Mouse (Mus musculus) CH12.LX (cell line): Measurements from ENCODE around the gene Phlda1. TPM values are rescaled to one million over a fixed set of nuclear protein-coding genes. Genes with fewer than 3 reads are reported as not detected.

Experiments used
- DNase-seq: peaks from one replicate; pipeline ENCODE4 v3.0.0-alpha.2; 2013; ENCODE audit errors: extremely low read depth
- H3K27ac ChIP-seq: 2 replicates; pipeline ENCODE4 v1.5.1; 2012; ENCODE audit warnings: low read depth, mild to moderate bottlenecking, control low read depth, moderate library complexity; ENCODE audit not compliant: insufficient read depth
- H3K27me3 ChIP-seq: replicated peaks from 2 replicates; pipeline ENCODE3; 2012; ENCODE audit warnings: inconsistent platforms
- H3K36me3 ChIP-seq, 2 experiments: replicated peaks in 1 of 2; 2 replicates each; pipeline versions ENCODE3 to v1.6.1; 2012; ENCODE audit warnings: inconsistent platforms in 1 of 2, low read length in 1 of 2, mild to moderate bottlenecking in 1 of 2, mixed read lengths in 1 of 2, moderate library complexity in 1 of 2; ENCODE audit not compliant: control insufficient read depth in 1 of 2, insufficient read depth in 1 of 2
- H3K4me1 ChIP-seq, 2 experiments: 2 replicates each; pipeline ENCODE4 v1.6.1; 2012; ENCODE audit warnings: inconsistent platforms in 1 of 2, moderate library complexity in 1 of 2; ENCODE audit not compliant: insufficient read depth in 2 of 2, control insufficient read depth in 1 of 2
- H3K4me2 ChIP-seq: 2 replicates; pipeline ENCODE4 v1.6.1; 2012; ENCODE audit warnings: low read depth, mild to moderate bottlenecking, control low read depth; ENCODE audit not compliant: poor library complexity, insufficient read depth, severe bottlenecking
- H3K4me3 ChIP-seq, 3 experiments: fragments of 150-350 bp in 1 of 3; sonication (generic) in 1 of 3; replicated peaks in 1 of 3; 2 replicates each; pipeline versions ENCODE3 to v1.5.1; 2011 to 2012; ENCODE audit warnings: low read depth in 2 of 3, low read length in 2 of 3, mild to moderate bottlenecking in 2 of 3, moderate library complexity in 2 of 3, control low read depth in 1 of 3, improper control_type of control experiment in 1 of 3, inconsistent platforms in 1 of 3, mixed read lengths in 1 of 3; ENCODE audit not compliant: poor library complexity in 1 of 3
- H3K79me2 ChIP-seq: replicated peaks from 2 replicates; pipeline ENCODE4 v1.6.1; 2012; ENCODE audit warnings: mild to moderate bottlenecking, moderate library complexity; ENCODE audit not compliant: control insufficient read depth, poor library complexity, insufficient read depth, severe bottlenecking; ENCODE audit errors: extremely low read depth
- H3K9ac ChIP-seq: 2 replicates; pipeline ENCODE4 v1.6.1; 2012; ENCODE audit warnings: low read depth, mild to moderate bottlenecking, control low read depth, moderate library complexity; ENCODE audit not compliant: insufficient read depth
- H3K9me3 ChIP-seq: replicated peaks from 2 replicates; pipeline ENCODE3; 2012; ENCODE audit warnings: low read length, inconsistent platforms, mixed read lengths
- BHLHE40 ChIP-seq: IDR thresholded peaks from 2 replicates; pipeline ENCODE4 v1.6.1; 2011; ENCODE audit warnings: mild to moderate bottlenecking, low read depth, low read length, improper control_type of control experiment
- CHD2 ChIP-seq: IDR thresholded peaks from 2 replicates; pipeline ENCODE4 v1.6.1; 2011; ENCODE audit warnings: low read length, improper control_type of control experiment
- E2F4 ChIP-seq: IDR thresholded peaks from 2 replicates; pipeline ENCODE4 v1.6.1; 2011; ENCODE audit warnings: low read depth, low read length, improper control_type of control experiment; ENCODE audit not compliant: insufficient replicate concordance
- EP300 ChIP-seq: IDR thresholded peaks from 2 replicates; pipeline ENCODE4 v1.6.1; 2011; ENCODE audit warnings: low read length, improper control_type of control experiment
- GABPA ChIP-seq: IDR thresholded peaks from 2 replicates; pipeline ENCODE4 v1.6.1; 2012; ENCODE audit warnings: low read depth, low read length, improper control_type of control experiment, inconsistent platforms; ENCODE audit not compliant: insufficient replicate concordance
- JUN ChIP-seq: IDR thresholded peaks from 2 replicates; pipeline ENCODE4 v1.6.1; 2011; ENCODE audit warnings: low read depth, mild to moderate bottlenecking, low read length, improper control_type of control experiment, moderate library complexity; ENCODE audit not compliant: insufficient read depth
- MAZ ChIP-seq: IDR thresholded peaks from 2 replicates; pipeline ENCODE4 v1.6.1; 2012; ENCODE audit warnings: low read depth, mild to moderate bottlenecking, inconsistent platforms, low read length, improper control_type of control experiment, moderate library complexity
- MXI1 ChIP-seq: IDR thresholded peaks from 2 replicates; pipeline ENCODE4 v1.6.1; 2011; ENCODE audit warnings: mild to moderate bottlenecking, low read depth, low read length, improper control_type of control experiment
- PAX5 ChIP-seq: IDR thresholded peaks from 2 replicates; pipeline ENCODE4 v1.6.1; 2012; ENCODE audit warnings: low read length, inconsistent platforms, mixed read lengths
- RAD21 ChIP-seq: IDR thresholded peaks from 2 replicates; pipeline ENCODE4 v1.6.1; 2011; ENCODE audit warnings: low read depth, mild to moderate bottlenecking, low read length, improper control_type of control experiment, moderate library complexity
- SMC3 ChIP-seq: IDR thresholded peaks from 2 replicates; pipeline ENCODE4 v1.6.1; 2011; ENCODE audit warnings: low read depth, low read length, improper control_type of control experiment
- TCF12 ChIP-seq: IDR thresholded peaks from 2 replicates; pipeline ENCODE4 v1.6.1; 2014; ENCODE audit warnings: low read depth, mild to moderate bottlenecking, inconsistent platforms, low read length, improper control_type of control experiment
- USF2 ChIP-seq: conservative IDR thresholded peaks from 2 replicates; pipeline ENCODE4 v1.6.1; 2011; ENCODE audit warnings: low read depth, low read length, improper control_type of control experiment
- ZNF384 ChIP-seq: IDR thresholded peaks from 2 replicates; pipeline ENCODE4 v1.6.1; 2012; ENCODE audit warnings: low read depth, low read length, improper control_type of control experiment, inconsistent platforms
- dilution Hi-C: fragments of 300-500 bp; cut with MboI; formaldehyde crosslinking; loops from 2 replicates; pipeline ENCODE4 v1.14.3; 2020; ENCODE audit warnings: low sequenced_read_pairs; ENCODE audit not compliant: extremely low pct_unique_long_range_greater_than_20kb, extremely low pct_ligation_motif_present
- in situ Hi-C: fragments of 300-500 bp; cut with MboI; formaldehyde crosslinking; loops from 3 replicates; pipeline ENCODE4 v1.14.3; 2019; ENCODE audit warnings: low sequenced_read_pairs, low pct_ligation_motif_present, low pct_unique_long_range_greater_than_20kb, mixed read lengths
- polyA plus RNA-seq: library from polyadenylated mRNA; unstranded; fragments of >175 nt; gene quantifications from 2 replicates; pipeline ENCODE4 v1.2.1, GENCODE M21; 2012; ENCODE audit warnings: low read depth; ENCODE audit not compliant: insufficient read length
- total RNA-seq, 2 experiments: library from RNA; depleted of rRNA; stranded (reverse); fragments of 300-350 nt in 1 of 2; fragments of >200 nt in 1 of 2; gene quantifications; 2 replicates each; pipeline ENCODE4 v1.2.3; 2012 to 2014

Phlda1 gene
- total and polyA plus RNA-seq, 3 experiments, result 1.9 to 11.6 (median 2.1) TPM

GRCm38 (mm10) chr10:111459874-111460273, 46.2 kb upstream of the Phlda1 start:
- in situ Hi-C loops, result no loop called here
- TF ChIP-seq SMC3 (no peak), CHD2 (no peak), MAZ (no peak), ZNF384 (no peak), BHLHE40 (no peak), PAX5 (no peak)
- TF ChIP-seq, all 38 proteins: peak for 0
- H3K4me3 ChIP-seq, result no peak overlapping the region
- H3K27ac ChIP-seq, result no peak overlapping the region
- H3K4me2 ChIP-seq, result no peak overlapping the region
- no peaks in the 10 kb centered on the region for H3K27me3 ChIP-seq
- no peaks in the 10 kb centered on the region for H3K79me2 ChIP-seq
- H3K36me3 ChIP-seq, result no peaks in the 10 kb centered on the region
- no peak for DNase-seq
- no peak overlapping the region for H3K9ac ChIP-seq
- no peaks in the 10 kb centered on the region for H3K9me3 ChIP-seq
- dilution Hi-C loops, result no loop called here
- peaks cover 10 to 35% of the 10 kb centered on the region in 2 experiments; a peak in 3 of 4 replicates for H3K4me1 ChIP-seq

- Histone ChIP-seq H3K4me3 (no peak overlapping the region), H3K27ac (no peak overlapping the region), H3K9ac (no peak overlapping the region), H3K27me3 (no peaks in the 10 kb centered on the region), H3K79me2 (no peaks in the 10 kb centered on the region), H3K9me3 (no peaks in the 10 kb centered on the region), H3K4me2 (no peak overlapping the region), H3K36me3 (no peaks in the 10 kb centered on the region), H3K4me1 (peaks cover 7 to 32% of the 10 kb centered on the region in 2 experiments; a peak in 3 of 4 replicates)
- dilution Hi-C loops, result no loop called here
- no peak for DNase-seq
- in situ Hi-C loops, result no loop called here
- TF ChIP-seq EP300 (no peak), E2F4 (no peak), RAD21 (no peak), MXI1 (no peak), TCF12 (no peak), GABPA (no peak)
Measured at GRCm38 (mm10) chr10:111460381-111460780, 45.7 kb upstream of the Phlda1 start.

GRCm38 (mm10) chr10:111464833-111465232, 41.3 kb upstream of the Phlda1 start:
- dilution Hi-C loops, result no loop called here
- H3K4me3 ChIP-seq, result no peak overlapping the region
- TF ChIP-seq JUN, result 0 out of 2 replicates have a peak, but pooled peaks have one; percentile 5
- TF ChIP-seq USF2, result no peak
- TF ChIP-seq ZNF384, result 0 out of 2 replicates have a peak, but pooled peaks have one; percentile 14
- H3K79me2 ChIP-seq, result no peaks in the 10 kb centered on the region
- H3K4me1 ChIP-seq, result peaks cover 5 to 12% of the 10 kb centered on the region in 2 experiments; a peak in 2 of 4 replicates
- H3K4me2 ChIP-seq, result no peak overlapping the region
- no peaks in the 10 kb centered on the region for H3K36me3 ChIP-seq
- DNase-seq, result no peak
- H3K27ac ChIP-seq, result no peak overlapping the region
- no peaks in the 10 kb centered on the region for H3K9me3 ChIP-seq
- no peaks in the 10 kb centered on the region for H3K27me3 ChIP-seq
- in situ Hi-C loops, result no loop called here
- no peak overlapping the region for H3K9ac ChIP-seq
